Mouse (Mus musculus) lung, postnatal 36 days (tissue): ENCODE measurements around the gene Gm5934.
"Not testable (repeated sequence)": the region's sequence is repeated elsewhere in the genome, so short reads cannot be mapped to it uniquely, and the experiment has no call there.

Source experiments
- DNase-seq: peaks from one replicate; pipeline ENCODE4 v3.0.0; 2022; ENCODE audit warnings: mixed read lengths

Gene Gm5934

GRCm38 (mm10) chrX:24500660-24501059 lies at the start of gene Gm5934:
Gene Gm5934, minus strand, starts transcription at chrX:24500760.
- not testable (repeated sequence) for DNase-seq
